Mouse (Mus musculus) kidney, adult 8-10 months (tissue): ENCODE measurements at regions not wholly inside any gene's neighbourhood (a gene's known extent, or its start where the extent isn't known, plus 50 kb on each side); places are given as distances from the start of the nearest gene placed in this dataset.

Experiments used
- DNase-seq, 2 experiments: peaks; one replicate each; pipeline ENCODE4 v3.0.0; 2022

DNA sequence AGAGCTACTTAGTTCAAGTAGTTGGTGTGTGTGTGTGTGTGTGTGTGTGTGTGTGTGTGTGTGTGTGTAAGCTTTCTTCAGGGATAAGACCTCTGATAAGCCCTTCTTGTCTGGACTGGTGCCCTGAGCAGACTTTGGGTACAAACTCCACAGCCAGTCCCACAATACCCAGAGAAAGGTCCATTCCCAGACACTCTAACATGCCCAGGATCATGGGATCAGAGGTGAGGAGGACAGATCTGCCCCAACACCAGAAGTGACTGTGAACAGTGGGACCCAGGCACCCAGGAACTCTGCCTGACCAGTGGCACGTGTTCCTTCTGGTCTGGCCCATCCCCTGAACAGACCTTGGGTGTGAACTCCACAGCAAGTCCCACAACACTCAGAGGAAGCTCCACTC lies 208.9 kb downstream of the Gm11077 start:
- DNase-seq, result no peak

DNA sequence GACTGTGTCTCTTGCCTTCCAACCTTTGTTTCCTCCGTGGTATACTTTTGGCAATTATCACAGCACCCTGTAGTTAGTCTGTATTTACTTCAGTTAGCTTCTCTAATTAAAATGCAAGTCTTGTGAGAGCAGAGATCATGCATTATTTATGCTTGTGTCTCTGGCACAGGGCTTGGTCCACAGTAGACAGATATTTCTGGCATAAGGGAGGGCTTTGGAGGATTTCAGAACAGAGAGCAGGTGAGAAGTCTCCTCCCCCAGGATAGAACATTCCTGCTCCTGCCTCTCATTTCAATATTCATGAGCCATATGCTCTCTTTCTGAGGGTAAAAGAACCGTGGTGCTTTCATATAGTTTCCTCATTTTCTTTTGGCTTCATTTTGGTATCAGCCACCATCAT lies 217.6 kb downstream of the Gm11077 start:
- DNase-seq, result peak in 1 of 2 experiments; percentile 40

DNA sequence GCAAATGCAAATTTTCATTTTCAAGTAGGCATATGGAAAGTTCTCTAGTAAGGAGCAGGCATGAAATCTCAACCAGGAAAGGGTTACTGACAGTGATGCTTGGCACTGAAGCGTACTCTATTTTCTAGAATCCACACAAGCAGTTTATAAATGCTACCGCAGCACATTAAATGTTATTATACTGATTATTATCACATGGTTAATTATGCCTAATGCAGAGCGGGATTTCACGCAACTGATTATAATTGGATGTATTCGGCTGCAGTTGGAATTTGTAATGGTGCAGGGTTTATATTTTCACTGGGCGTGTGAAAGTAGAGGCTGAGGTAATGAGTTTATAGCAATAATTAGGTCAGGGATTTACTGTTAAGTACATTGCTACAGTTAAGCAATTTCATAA lies 221.4 kb downstream of the Gm11077 start:
- DNase-seq, result no peak

DNA sequence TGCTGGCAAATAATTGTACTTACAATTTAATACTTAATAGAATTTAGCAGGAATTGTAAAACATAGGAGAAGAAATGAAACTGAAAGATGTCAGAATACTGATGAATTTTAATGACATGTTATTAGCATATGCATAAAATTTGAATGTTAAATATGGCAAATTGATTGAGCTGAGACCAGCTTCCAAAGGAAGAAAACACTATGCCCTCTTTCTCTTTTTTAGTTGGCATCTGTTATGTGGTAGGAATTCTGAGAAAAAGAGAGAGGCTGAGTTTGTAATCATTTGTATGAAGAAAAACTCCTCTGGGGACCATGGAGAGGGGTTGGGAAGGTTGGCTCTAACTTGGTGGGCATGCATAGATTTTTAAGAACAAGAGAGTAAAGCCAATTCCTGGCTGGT lies 224.2 kb downstream of the Gm11077 start:
- no peak for DNase-seq

DNA sequence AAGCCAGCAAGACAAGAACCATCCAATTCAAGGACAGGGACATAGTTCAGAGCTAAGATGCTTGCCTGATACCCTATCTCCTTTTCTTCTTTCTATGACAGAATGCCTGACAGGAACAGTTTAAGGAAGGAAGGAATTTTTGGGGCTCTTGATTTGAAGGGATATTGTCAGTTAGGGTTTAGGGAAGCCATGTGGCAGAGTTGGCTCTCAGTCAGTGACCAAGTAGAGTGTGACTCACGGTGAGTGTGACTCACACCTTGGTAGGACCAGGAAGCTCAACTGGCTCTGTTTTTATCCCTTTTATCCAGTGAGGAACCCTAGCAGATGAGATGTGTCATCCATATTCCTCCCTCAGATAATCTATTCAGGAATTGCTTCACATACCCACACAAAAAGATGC lies 224.6 kb downstream of the Gm11077 start:
- no peak for DNase-seq

DNA sequence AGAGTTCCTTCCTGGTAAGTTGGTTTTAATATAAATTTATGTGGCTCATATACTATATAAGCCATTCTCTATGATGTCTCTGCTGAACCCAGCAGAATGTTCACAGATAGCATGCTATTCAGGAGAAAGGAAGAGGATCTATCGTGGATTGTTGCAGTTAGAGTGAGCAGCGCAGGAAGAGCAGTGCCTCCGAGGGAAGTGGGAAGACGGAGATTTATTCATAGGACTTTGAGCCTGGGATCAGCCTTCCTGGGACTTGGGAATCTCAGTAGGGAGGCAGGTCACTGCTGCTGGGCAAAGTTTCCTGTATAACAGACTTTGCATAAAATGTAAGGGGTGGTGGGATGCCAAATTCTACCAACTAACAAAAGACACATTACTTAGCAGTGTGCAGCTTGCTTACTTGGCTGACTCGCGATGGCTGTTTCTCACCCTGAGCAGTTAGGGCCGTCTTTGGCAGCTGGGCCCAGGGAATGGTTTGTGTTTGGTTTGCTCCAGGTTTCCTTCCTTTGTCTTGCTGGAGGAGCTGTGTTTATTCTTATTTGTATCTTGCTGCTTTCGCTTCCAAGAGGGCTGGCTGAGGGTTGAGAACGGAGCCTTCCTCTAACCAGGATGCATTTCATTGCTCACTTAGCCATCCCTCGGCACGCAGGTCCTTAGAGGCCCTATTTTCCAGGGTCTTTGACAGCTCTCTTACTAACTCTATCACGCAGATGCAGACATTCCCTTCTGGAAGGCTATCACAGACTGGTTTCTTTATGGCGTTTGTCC lies 226.9 kb downstream of the Gm11077 start:
- DNase-seq, result peak in 1 of 2 experiments; percentile 6

DNA sequence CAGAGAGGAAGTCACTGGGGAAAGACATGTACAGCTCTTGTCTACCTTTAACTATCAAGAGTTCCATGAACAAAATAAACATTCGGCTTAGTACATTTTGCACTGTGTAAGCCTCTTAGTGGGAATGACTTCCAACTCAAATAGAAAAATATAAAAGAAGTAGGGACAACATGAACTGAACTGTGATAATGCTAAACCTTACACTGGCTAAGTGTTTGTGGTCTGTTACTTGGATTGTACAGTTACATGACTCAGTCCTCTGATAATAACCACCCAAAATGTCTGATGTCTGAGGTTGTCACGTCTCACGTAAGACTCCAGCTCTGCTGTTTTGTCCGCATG lies 227.4 kb downstream of the Gm11077 start:
- no peak for DNase-seq

DNA sequence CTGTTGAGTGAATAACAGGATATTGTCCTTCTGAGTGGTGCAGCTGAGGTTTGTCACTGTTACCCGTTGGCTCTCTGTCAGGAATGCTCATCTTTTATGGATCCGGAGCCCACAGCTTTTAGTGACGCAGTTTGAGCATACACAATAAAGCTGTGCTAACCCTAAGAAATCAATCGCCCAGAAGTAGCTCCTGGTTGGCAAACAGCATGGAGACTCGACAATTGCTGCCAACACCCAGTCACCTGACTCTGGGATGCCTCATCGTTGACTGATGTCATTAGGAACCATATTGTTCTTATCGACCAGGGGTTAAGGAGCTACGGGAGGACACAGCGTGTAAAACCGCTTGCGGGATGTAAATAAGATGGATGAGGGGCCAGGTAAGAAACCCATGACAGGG lies 232.9 kb downstream of the Gm11077 start:
- peak; percentile 12 to 14 for DNase-seq

DNA sequence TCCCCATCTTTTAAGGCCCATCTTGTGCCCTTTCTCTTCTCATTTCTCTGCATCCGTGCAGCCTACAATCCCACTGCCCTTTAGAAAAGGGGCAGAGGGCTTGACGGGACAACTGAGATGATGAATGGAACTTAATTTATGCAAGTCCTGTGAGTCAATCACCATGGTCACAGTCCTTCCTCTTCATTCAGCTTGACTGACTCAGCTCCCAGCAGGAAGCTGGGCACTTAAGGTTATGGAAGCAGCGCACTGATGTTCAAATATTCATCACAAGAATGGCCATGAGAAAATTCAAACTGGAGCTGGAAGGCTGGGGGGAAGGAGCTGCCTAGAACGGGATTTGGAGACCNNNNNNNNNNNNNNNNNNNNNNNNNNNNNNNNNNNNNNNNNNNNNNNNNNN lies 233.5 kb downstream of the Gm11077 start:
- DNase-seq, result no peak

DNA sequence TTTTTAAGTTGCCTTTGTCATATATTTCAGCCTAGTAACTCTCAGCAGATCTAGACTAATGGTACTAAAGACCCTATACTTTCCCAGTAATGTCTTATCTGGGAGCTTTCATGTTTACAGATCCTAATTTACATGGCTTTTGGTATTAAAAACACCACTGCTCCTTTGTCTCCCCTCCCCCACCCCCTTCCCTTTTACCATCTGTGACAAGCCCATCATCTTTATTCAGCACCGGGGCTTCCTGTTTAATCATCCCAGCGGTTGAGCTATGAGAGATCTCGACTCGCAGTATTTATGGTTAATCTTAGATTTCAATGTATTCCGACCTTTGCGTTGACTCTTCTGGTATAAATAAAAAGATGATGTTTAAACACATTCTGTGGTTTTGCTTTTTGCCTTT lies 244.6 kb downstream of the Gm11077 start:
- DNase-seq, result no peak

DNA sequence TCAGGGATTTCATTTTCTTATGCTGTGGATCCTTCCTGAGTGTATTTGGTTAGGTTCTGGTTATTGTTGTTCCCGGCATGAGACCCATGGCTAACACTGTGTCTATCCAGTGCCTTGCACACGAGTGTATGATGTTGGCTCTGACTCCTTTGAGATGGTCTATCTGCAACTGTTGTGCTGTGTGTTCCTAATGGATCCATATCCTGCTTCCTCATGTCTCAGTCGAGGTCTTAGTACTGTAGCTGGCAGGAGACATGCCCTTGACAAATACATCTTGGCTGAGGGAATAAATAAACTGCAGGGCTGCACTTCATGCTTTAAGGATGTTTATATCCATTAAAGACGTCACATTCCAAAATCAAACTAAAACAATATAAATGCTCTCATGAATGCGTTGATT lies 247.9 kb downstream of the Gm11077 start:
- DNase-seq, result no peak

DNA sequence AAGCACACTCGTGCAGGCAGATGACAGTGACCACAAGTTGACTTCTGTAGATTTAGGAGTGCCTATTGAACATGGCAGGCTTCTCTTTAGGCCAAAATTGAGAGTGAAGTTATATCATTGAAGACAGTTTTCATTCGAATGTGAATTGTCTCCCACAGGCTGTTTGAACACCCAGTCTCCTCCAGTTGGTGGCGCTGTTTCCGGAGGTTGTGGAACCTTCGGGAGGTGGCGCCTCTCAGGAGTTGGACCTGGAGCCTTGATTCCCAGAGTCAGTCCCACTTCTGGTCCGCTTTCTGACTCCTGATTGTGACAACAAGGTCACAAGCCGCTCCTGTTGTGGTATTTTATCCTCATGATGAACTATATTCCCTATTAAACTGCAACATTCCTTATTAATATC lies 254.5 kb downstream of the Gm11077 start:
- no peak for DNase-seq

DNA sequence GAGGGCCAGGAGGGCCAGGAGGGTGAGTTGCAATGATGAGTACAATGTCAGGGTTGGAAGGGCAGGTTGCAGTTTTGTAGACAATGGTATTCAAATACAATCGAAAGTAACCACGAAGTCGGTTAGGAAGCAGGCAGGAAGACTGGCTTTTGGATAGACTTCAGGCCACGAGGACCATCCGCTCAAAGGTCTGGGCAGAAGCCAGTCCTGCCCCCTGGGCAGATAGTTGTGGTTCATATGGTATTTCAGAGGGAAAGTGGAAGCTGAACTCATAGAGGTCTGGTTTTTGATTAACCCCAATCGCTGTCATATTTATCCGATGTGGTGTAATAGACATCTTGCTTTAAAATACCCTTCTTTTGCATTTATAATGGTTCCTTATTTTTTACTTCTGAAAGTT lies 255.2 kb downstream of the Gm11077 start:
- no peak for DNase-seq

DNA sequence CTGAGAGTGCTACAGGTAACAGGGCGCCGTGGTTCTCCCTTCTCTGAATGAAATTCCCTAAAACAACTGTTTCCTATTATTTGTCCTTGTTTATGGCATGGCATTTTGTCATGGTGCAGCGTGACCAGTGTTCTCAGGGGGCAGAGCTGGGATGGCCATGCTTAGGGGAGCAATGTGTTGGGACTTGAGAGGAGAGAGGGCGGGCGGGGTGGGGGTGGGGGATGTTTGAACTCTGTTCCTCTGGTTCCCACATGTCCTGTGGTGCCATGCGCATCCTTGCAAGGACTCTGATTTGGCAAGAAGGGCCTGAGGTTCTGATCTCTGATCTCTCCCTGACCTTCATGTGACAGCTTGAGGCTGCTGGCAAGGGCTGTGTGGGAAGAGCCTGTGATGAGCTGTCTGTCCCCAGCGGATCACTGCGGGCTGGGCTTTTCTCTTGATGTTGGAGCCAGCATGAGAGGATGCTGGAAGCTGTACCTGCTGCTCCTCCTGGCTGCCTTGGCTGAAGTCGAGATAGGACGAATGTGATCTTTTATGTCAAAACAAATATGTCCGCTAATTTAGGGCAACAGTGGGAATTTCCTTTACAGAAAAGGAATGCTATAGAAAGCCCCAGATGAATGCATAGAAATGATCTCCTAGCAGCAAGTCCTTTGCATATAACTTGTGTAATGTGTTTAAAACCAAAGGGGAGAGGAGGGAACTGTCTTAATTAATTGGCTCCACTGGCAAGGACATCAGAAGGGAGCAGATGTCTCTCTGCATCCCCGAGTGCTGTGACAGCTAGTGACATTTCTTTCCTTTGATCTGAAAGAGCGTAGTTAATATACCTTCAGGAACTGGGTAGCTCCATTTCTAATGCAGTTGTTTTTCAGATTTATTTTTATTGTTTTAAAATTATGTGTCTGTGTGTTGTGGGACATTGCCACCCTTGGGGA lies 255.2 kb upstream of the Pde3a start:
- no peak for DNase-seq

DNA sequence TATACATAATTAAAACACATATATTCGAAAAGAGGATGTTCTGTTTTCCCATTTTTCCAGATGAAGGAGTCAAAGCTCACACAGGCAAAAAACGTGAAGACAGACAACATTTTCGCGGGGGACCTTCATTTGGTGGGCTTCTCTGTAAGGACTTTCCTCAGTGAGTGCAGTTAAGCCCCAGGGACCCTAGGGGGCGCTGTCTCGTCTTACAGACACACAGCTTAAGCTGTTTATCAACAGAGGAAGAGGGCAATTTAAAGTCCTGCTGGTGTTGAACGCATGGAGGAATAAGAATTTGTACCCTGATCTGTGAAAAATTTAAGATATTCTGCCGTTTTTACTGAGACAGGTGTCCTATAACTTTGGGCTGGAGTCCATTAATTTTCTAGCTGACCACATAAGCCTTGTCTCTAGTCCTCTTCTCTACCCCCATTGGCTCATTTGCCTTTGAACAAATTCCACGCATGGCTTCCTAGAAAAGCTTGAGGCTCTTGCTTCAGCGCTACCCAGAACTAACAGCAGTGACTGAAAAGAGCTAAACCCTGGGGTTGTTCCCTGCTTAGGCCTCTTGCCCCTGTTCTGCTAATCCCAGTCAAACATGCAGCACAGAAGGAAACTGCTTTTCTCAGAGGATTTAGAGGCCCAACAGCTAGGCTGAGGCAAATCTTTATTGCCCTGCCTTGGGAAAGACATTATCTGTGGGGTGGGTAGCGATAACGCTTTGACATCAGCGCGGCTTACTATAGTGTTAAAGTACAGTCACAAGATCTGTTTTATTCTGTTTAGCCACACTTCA lies 253.5 kb upstream of the Pde3a start:
- no peak for DNase-seq

DNA sequence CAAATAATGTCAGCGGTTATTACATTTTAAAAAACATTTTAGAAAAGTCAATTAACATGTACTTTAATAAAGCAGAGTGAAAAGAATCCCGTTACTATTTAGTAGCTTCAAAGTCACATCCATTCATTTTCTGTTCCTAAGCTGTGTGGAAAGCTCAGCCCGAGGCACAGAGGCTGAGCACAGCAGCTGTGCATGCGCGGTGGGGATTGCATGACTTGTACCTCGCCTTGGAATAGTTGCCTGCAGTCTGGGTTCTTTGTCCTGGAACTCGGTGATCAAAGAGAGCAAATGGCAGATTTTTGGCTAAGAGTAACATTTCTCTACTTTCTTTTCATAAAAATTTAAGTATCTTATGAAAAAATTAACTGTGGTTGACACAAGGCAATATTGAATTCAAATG lies 251.0 kb upstream of the Pde3a start:
- no peak for DNase-seq

DNA sequence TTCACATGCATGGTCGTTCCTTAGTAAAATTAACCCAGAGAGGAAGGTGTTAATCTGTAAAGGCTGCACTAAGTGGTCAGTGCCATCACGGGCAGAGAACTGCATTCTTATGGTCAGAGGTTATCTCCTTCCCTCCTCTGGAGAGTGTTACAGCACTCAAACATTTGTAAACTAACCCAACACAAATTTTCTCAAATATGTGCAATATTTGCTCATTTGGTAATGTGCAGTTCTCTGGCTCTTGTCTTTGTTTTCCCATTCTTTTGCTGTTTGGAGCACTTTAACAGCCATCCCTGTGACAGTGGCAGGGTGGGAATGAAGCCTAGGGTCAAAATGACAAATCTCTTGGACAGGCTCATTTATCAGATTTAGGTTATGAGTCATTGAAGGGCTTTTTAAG lies 248.5 kb upstream of the Pde3a start:
- DNase-seq, result peak in 1 of 2 experiments; percentile 46

DNA sequence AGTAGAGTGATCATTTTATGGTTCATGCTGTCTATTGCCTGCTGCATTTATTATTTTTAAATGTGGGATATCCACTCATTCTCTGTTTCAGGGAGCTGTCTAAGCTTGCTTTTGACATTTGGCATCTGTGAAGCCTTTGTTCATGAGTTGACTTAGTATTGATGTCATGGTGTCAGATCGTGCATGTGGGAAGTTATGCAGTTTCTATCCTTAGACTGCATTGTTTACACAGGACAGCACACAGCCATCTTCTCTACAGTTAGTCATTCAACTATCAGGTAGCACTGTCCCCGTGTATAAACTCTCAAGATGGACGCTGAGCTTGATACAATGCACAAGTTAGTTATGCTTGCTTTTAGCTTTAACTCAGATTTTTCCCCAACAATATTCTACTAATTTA lies 247.8 kb upstream of the Pde3a start:
- no peak for DNase-seq

DNA sequence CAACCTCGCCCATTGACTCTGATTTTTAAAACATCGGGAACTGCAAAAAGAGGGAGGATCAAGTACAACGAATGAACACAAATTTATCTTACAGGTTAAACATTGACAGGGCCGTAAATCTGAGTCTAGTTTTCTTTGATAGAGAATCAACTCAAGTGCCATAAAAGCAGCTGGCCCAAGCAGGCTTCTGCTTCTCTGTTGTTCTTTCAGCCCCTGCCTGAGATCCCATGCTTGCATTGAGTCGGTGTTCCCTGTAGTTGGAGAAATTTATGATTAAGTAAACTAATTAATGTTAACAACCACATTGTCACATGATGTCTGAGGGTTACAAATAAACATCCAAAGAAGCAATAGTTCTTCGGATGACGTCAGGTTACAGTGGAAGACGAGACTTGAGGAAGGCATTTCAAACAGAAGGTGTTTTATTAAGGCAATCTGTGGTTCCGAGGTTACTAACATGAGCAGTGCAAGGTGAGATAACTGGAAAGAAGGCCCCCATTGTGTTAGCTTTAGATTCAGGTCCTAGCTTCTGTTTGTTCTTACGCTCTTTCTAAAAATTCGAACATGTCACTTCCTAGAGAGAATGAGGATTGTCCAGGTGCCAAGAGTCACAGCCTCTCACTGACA lies 233.9 kb upstream of the Pde3a start:
- no peak for DNase-seq

DNA sequence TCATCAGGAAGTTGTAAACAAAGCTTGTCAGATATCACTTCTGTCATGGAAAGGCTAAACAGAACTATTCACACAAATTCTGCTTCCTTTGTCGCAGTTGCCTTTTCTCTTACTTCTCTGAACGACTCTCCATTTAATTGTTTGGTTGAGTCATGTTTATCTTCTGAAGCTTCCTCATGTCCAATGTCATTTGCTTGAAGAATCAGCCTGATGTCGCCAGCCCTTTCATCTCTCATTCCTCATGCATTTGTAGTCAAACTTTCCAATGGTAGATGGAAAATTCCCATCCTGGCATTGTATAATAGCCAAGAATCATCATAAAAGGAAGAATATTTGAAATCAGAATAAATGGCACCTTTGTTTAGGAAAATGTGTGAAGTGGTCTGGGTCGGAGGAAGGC lies 225.6 kb upstream of the Pde3a start:
- no peak for DNase-seq

DNA sequence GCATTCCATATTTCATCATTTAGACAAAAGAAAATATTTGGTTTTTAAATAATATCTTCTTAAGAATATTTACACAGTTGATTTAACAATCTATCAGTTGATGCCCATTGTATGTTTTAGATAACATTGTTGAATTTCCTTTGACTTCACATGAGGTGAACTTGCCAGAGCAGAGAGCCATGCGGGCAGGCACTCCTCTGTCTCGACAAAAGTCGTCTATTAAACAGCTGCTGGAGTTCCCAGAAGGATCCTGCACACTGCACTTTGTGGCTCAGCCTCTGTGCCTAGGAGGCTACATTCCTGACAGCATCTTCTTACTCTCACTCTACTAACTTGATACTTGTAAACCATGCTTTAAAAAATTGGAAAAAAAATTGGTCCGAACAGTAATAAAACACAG lies 221.7 kb upstream of the Pde3a start:
- no peak for DNase-seq

DNA sequence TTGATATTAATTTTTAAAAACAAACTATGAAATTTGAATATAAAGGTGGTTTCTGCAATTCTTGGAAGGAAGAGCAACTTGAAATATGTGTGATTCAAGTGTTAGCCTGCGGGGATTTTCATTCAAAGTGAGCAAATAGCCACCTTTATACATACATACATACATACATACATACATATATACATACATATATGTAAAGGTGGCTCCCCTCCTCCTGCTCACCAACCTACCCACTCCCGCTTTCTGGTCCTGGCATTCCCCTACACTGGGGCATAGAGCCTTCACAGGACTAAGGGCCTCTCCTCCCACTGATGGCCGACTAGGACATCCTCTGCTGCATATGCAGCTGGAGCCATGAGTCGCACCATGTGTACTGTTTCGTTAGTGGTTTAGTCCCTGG lies 221.3 kb upstream of the Pde3a start:
- no peak for DNase-seq

DNA sequence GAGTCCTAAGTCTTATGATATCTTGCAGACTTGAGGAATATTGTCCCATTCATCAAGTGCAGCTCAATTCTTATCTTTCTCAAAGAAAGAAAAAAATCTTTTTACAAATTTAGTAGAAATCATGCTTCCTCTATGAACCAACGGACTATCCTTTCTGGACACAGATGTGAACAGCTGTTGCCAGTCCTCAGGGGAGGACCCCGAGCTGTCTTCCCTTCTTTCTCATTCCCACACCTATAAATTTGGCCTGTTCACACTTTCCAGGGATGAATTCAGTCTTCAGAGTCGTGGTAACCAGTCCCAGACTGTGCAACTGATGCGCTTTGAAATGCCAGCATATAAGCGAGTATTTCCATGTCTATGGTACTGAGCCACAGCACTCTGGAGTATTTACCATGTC lies 214.2 kb upstream of the Pde3a start:
- DNase-seq, result no peak
